In the genomic region with DNA sequence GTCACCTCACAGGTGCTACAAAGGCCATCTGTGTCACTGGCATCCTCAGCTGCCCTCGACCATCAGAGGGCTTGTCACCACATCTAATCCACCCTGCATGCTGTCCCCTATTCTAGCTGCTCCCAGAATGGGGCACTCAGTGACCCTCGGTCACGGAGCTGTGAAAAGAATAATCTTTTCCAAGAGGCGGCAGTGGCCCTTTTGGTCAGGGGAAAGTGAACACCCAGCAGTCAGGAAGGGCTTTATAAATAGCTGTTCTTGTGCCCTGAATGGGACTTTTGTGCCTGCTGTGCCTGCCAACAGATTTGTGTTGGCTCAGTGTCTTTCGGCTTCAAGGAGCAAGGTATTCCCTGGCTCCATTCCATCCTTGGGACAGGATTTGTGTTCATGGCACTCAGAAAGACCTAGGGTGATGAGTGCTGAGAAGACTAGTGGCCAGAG, we compare ENCODE assay signal across 12 mouse cellular contexts.
DNase-seq lines count a peak whose midpoint lies in the region; ATAC-seq and TF ChIP-seq lines count a peak whose summit lies in the region.
"Had no signal": no experiment of that assay in that cellular context is flagged by ENCODE, and none has a peak within 500 bp of the region (broad histone marks: within the 10 kb centered on the region; RNA-seq: fewer than 3 reads in every experiment).

No protein-coding gene starts in this region.

- no peaks in the 10 kb centered on the region for H3K27me3 ChIP-seq in hindbrain, embryonic 16.5 days (replicated peaks; ENCODE audit: control insufficient read depth, insufficient read depth, low read length)
- H3K27me3 ChIP-seq in hindbrain, embryonic 10.5 days (ENCODE audit: insufficient read depth, poor library complexity, severe bottlenecking) = no peaks in the 10 kb centered on the region
- H3K27me3 ChIP-seq in megakaryocyte, embryonic 14.5 days (replicated peaks) = no peaks in the 10 kb centered on the region
- H3K27me3 ChIP-seq in heart, embryonic 12.5 days (replicated peaks) = 0 out of 2 replicates have a peak, but pooled peaks cover 2% of the 10 kb centered on the region
- no peaks in the 10 kb centered on the region for H3K27me3 ChIP-seq in myocyte (ENCODE audit: control insufficient read depth, insufficient read depth, insufficient read length)
- no peaks in the 10 kb centered on the region for H3K27me3 ChIP-seq in thymus, adult 2 months (ENCODE audit: control insufficient read depth, insufficient read depth, low read length)
- H3K27me3 ChIP-seq: liver, embryonic 12.5 days; neural tube, embryonic 12.5 days; Patski had no signal

- H3K9ac ChIP-seq in hindbrain, embryonic 16.5 days (ENCODE audit: low read depth, low read length) = no peak overlapping the region
- no peak overlapping the region for H3K9ac ChIP-seq in heart, embryonic 12.5 days
- H3K9ac ChIP-seq: liver, embryonic 12.5 days; neural tube, embryonic 12.5 days had no signal

- 25% methylated on average over 5 of the region's 5 CpGs for WGBS in hindbrain, embryonic 16.5 days
- 28% methylated on average over 5 of the region's 5 CpGs for WGBS in hindbrain, embryonic 10.5 days
- 41% methylated on average over 5 of the region's 5 CpGs for WGBS in heart, embryonic 12.5 days
- WGBS in thymus, adult 2 months = 82% methylated on average over 5 of the region's 5 CpGs

- TF ChIP-seq CTCF in thymus, adult 2 months (IDR thresholded peaks at IDR 0.05; ENCODE audit: borderline replicate concordance, control insufficient read depth, extremely low read depth, insufficient read depth, low read length, poor library complexity) = no peak

- H3K4me1 ChIP-seq in hindbrain, embryonic 16.5 days (ENCODE audit: control insufficient read depth, insufficient read depth, low read depth, low read length) = no peaks in the 10 kb centered on the region
- H3K4me1 ChIP-seq in hindbrain, embryonic 10.5 days (replicated peaks) = peaks cover 9% of the 10 kb centered on the region
- peaks cover 19% of the 10 kb centered on the region for H3K4me1 ChIP-seq in megakaryocyte, embryonic 14.5 days
- peaks cover 54% of the 10 kb centered on the region for H3K4me1 ChIP-seq in heart, embryonic 12.5 days (replicated peaks)
- peaks cover 29% of the 10 kb centered on the region for H3K4me1 ChIP-seq in thymus, adult 2 months (replicated peaks; ENCODE audit: control insufficient read depth, insufficient read depth, low read length)
- H3K4me1 ChIP-seq: liver, embryonic 12.5 days had no signal

- TF ChIP-seq POLR2A in myocyte (IDR thresholded peaks at IDR 0.05; ENCODE audit: insufficient read length, low read depth) = no peak
- no peak for TF ChIP-seq POLR2A in thymus, adult 2 months (IDR thresholded peaks at IDR 0.05; ENCODE audit: control insufficient read depth, extremely low read depth, insufficient read depth, low read length, poor library complexity)

- no peaks in the 10 kb centered on the region for H3K36me3 ChIP-seq in hindbrain, embryonic 16.5 days (ENCODE audit: control insufficient read depth, insufficient read depth, low read length)
- no peaks in the 10 kb centered on the region for H3K36me3 ChIP-seq in hindbrain, embryonic 10.5 days
- peaks cover 57% of the 10 kb centered on the region for H3K36me3 ChIP-seq in megakaryocyte, embryonic 14.5 days (replicated peaks; ENCODE audit: low read length)
- H3K36me3 ChIP-seq in heart, embryonic 12.5 days = no peaks in the 10 kb centered on the region
- no peaks in the 10 kb centered on the region for H3K36me3 ChIP-seq in myocyte (ENCODE audit: control insufficient read depth, insufficient read depth)
- no peaks in the 10 kb centered on the region for H3K36me3 ChIP-seq in thymus, adult 2 months (ENCODE audit: control insufficient read depth, insufficient read depth, low read length)
- H3K36me3 ChIP-seq: liver, embryonic 12.5 days; neural tube, embryonic 12.5 days had no signal

- no peak for DNase-seq in hindbrain, embryonic 10.5 days (ENCODE audit: low spot score)
- DNase-seq in thymus, adult 2 months = no peak
- DNase-seq: adrenal gland, postnatal 25 days had no signal

- H3K4me2 ChIP-seq in hindbrain, embryonic 16.5 days (ENCODE audit: low read length) = no peak overlapping the region
- H3K4me2 ChIP-seq in heart, embryonic 12.5 days = no peak overlapping the region
- no peak overlapping the region for H3K4me2 ChIP-seq in myocyte (ENCODE audit: low read depth)
- H3K4me2 ChIP-seq: liver, embryonic 12.5 days; neural tube, embryonic 12.5 days had no signal

- no peak overlapping the region for H3ac ChIP-seq in myocyte (ENCODE audit: control insufficient read depth, insufficient read length)

- no peaks in the 10 kb centered on the region for H3K79me2 ChIP-seq in myocyte (ENCODE audit: control insufficient read depth, insufficient read depth)

- no peak overlapping the region for H3K4me3 ChIP-seq in hindbrain, embryonic 16.5 days (ENCODE audit: low read length)
- no peak overlapping the region for H3K4me3 ChIP-seq in hindbrain, embryonic 10.5 days
- peak overlapping the region; percentile 33 for H3K4me3 ChIP-seq in megakaryocyte, embryonic 14.5 days (replicated peaks)
- H3K4me3 ChIP-seq in heart, embryonic 12.5 days = no peak overlapping the region
- no peak overlapping the region for H3K4me3 ChIP-seq in myocyte
- no peak overlapping the region for H3K4me3 ChIP-seq in thymus, adult 2 months (ENCODE audit: control insufficient read depth, insufficient read depth, low read length)
- H3K4me3 ChIP-seq: liver, embryonic 12.5 days; neural tube, embryonic 12.5 days had no signal

- ATAC-seq in hindbrain, embryonic 16.5 days = peak; percentile 60
- ATAC-seq in megakaryocyte, adult 5-6 weeks (ENCODE audit: poor library complexity, severe bottlenecking) = no peak
- no peak for ATAC-seq in heart, embryonic 12.5 days (ENCODE audit: insufficient number of reproducible peaks, low FRiP score)
- ATAC-seq in monocyte, adult 5-6 weeks (replicated peaks; ENCODE audit: insufficient number of reproducible peaks, low FRiP score, low TSS enrichment, poor library complexity, severe bottlenecking) = no peak
- ATAC-seq: liver, embryonic 12.5 days; Patski had no signal

- peaks cover 2% of the 10 kb centered on the region; the same call in 1 of the 2 replicates for H3K9me3 ChIP-seq in hindbrain, embryonic 16.5 days (ENCODE audit: control insufficient read depth, low read length)
- no peaks in the 10 kb centered on the region for H3K9me3 ChIP-seq in hindbrain, embryonic 10.5 days
- peaks cover 23% of the 10 kb centered on the region for H3K9me3 ChIP-seq in megakaryocyte, embryonic 14.5 days
- 0 out of 2 replicates have a peak, but pooled peaks cover 3% of the 10 kb centered on the region for H3K9me3 ChIP-seq in heart, embryonic 12.5 days (replicated peaks)
- H3K9me3 ChIP-seq: liver, embryonic 12.5 days had no signal

- no peak overlapping the region for H3K27ac ChIP-seq in hindbrain, embryonic 16.5 days (ENCODE audit: low read depth, low read length)
- no peak overlapping the region for H3K27ac ChIP-seq in hindbrain, embryonic 10.5 days
- H3K27ac ChIP-seq in heart, embryonic 12.5 days (ENCODE audit: poor library complexity, severe bottlenecking) = peak overlapping the region; percentile 29
- H3K27ac ChIP-seq in thymus, adult 2 months (ENCODE audit: control insufficient read depth, insufficient read depth, low read length) = no peak overlapping the region
- H3K27ac ChIP-seq: liver, embryonic 12.5 days; neural tube, embryonic 12.5 days had no signal

TF ChIP-seq in myocyte, 11 proteins besides CTCF, POLR2A, EP300 and RAD21:
- TF ChIP-seq USF1 (IDR thresholded peaks at IDR 0.05; ENCODE audit: low read depth) (no peak), TCF3 (IDR thresholded peaks at IDR 0.05; ENCODE audit: insufficient read length, low read depth) (peak; percentile 26), TCF12 (IDR thresholded peaks at IDR 0.05; ENCODE audit: insufficient read depth, poor library complexity, severe bottlenecking) (peak; percentile 38), MYOG (IDR thresholded peaks at IDR 0.05; ENCODE audit: control insufficient read depth in 1 of 3, insufficient read depth in 1 of 3, insufficient read length in 2 of 3, low read depth in 2 of 3) (peak in 2 of 3 experiments; percentile 11 to 54), MYOD1 (IDR thresholded peaks at IDR 0.05; ENCODE audit: control insufficient read depth in 1 of 3, insufficient read length in 2 of 3, low read depth in 2 of 3) (peak in 2 of 3 experiments; percentile 71 to 98), REST (IDR thresholded peaks at IDR 0.05; ENCODE audit: insufficient read depth, insufficient read length) (no peak), E2F4 (IDR thresholded peaks at IDR 0.05; ENCODE audit: insufficient read depth) (no peak)
